In the genomic region with DNA sequence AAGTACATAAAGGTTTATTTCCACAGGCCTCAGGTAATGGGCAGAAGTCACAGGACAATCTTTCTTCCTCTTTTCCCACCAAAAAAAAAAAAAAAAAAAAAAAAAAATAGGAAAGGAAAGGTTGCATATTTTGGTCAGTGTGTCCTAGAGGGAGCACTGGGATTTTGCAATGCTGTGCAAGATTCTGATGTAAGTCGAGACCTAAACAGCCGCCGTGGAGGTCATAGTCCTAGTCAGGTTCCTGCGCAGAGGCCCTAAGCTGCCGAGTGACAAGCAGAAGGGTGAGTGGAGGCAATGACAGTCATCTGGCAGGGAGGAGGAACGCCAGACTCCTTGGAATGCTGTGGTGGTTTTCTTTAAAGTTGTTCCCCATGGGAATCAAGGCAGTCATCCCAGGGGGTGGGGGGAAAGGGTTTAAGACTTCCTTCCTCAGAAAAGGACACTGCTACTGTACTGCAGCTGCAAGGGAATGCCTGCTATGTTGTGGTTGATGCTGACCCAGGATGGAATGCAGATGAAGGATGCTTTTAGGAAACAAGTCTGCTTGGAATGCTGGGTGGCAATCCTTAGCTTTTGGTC, we compare ENCODE assay signal across 15 mouse cellular contexts. TPM values are rescaled to one million over a fixed set of nuclear protein-coding genes. Genes with fewer than 3 reads are reported as not detected.
A peak's percentile ranks its signal among the peaks of the same experiment; 100 is the strongest.
DNase-seq lines count a peak whose midpoint lies in the region; ATAC-seq and TF ChIP-seq lines count a peak whose summit lies in the region.
"Had no signal": no experiment of that assay in that cellular context is flagged by ENCODE, and none has a peak within 500 bp of the region (broad histone marks: within the 10 kb centered on the region; RNA-seq: fewer than 3 reads in every experiment).

No protein-coding gene starts in this region.

- no peaks in the 10 kb centered on the region for H3K9me3 ChIP-seq in lung, embryonic 15.5 days
- H3K9me3 ChIP-seq: embryonic facial prominence, embryonic 12.5 days; hindbrain, embryonic 15.5 days; midbrain, embryonic 10.5 days had no signal

- ATAC-seq in lung, embryonic 15.5 days (ENCODE audit: borderline replicate concordance, extremely low read depth, low FRiP score, low TSS enrichment) = peak; percentile 19; the same call in 1 of the 2 replicates
- ATAC-seq: Patski had no signal

- TF ChIP-seq POLR2A in myocyte (IDR thresholded peaks at IDR 0.05; ENCODE audit: insufficient read length, low read depth) = peak; percentile 27

- no peak overlapping the region for H3K4me3 ChIP-seq in lung, embryonic 15.5 days
- H3K4me3 ChIP-seq in myocyte = no peak overlapping the region
- H3K4me3 ChIP-seq: embryonic facial prominence, embryonic 12.5 days; hindbrain, embryonic 15.5 days; midbrain, embryonic 10.5 days had no signal

- no peaks in the 10 kb centered on the region for H3K4me1 ChIP-seq in lung, embryonic 15.5 days
- H3K4me1 ChIP-seq: embryonic facial prominence, embryonic 12.5 days; hindbrain, embryonic 15.5 days; midbrain, embryonic 10.5 days had no signal

- H3K27ac ChIP-seq in lung, embryonic 15.5 days = no peak overlapping the region
- H3K27ac ChIP-seq: embryonic facial prominence, embryonic 12.5 days; hindbrain, embryonic 15.5 days; midbrain, embryonic 10.5 days had no signal

- H3K4me2 ChIP-seq in lung, embryonic 15.5 days = no peak overlapping the region
- peak overlapping the region; percentile 14 for H3K4me2 ChIP-seq in myocyte (ENCODE audit: low read depth)
- H3K4me2 ChIP-seq: embryonic facial prominence, embryonic 12.5 days; hindbrain, embryonic 15.5 days had no signal

- no peak overlapping the region for H3ac ChIP-seq in myocyte (ENCODE audit: control insufficient read depth, insufficient read length)

- 65% methylated on average over 6 of the region's 6 CpGs for WGBS in lung, embryonic 15.5 days

- DNase-seq in kidney, postnatal 10 days = peak; percentile 49
- no peak for DNase-seq in kidney, adult 8-10 months
- DNase-seq in R1 (ENCODE audit: low read depth, low spot score) = peak; percentile 12
- DNase-seq in left cerebral cortex, adult 9 months (ENCODE audit: low spot score in 2 of 2) = no peak
- DNase-seq in adrenal gland, adult 2 months = no peak
- DNase-seq: adrenal gland, adult 8-10 months; cerebellum, adult 9-11 months; right cerebral cortex, adult 18-20 months had no signal

- H3K27me3 ChIP-seq in lung, embryonic 15.5 days = no peaks in the 10 kb centered on the region
- H3K27me3 ChIP-seq in myocyte (ENCODE audit: control insufficient read depth, insufficient read depth, insufficient read length) = no peaks in the 10 kb centered on the region
- H3K27me3 ChIP-seq: CH12.LX; embryonic facial prominence, embryonic 12.5 days; hindbrain, embryonic 15.5 days; Patski had no signal

- H3K36me3 ChIP-seq in lung, embryonic 15.5 days = peaks cover 79% of the 10 kb centered on the region
- peaks cover 76% of the 10 kb centered on the region for H3K36me3 ChIP-seq in myocyte (ENCODE audit: control insufficient read depth, insufficient read depth)

- no peak overlapping the region for H3K9ac ChIP-seq in lung, embryonic 15.5 days
- H3K9ac ChIP-seq: embryonic facial prominence, embryonic 12.5 days; hindbrain, embryonic 15.5 days had no signal

- H3K79me2 ChIP-seq in myocyte (ENCODE audit: control insufficient read depth, insufficient read depth) = no peaks in the 10 kb centered on the region

TF ChIP-seq in myocyte, 11 proteins besides CTCF, POLR2A, EP300 and RAD21:
- TF ChIP-seq E2F4 (IDR thresholded peaks at IDR 0.05; ENCODE audit: insufficient read depth) = no peak
- peak; percentile 91 for TF ChIP-seq CEBPB (IDR thresholded peaks at IDR 0.05; ENCODE audit: insufficient read depth, poor library complexity, severe bottlenecking)
- TF ChIP-seq USF1 (IDR thresholded peaks at IDR 0.05; ENCODE audit: low read depth) = no peak
- TF ChIP-seq MYOD1 (IDR thresholded peaks at IDR 0.05; ENCODE audit: control insufficient read depth in 1 of 3, insufficient read length in 2 of 3, low read depth in 2 of 3) = no peak
- no peak for TF ChIP-seq SRF (IDR thresholded peaks at IDR 0.05; ENCODE audit: control insufficient read depth, insufficient read length, low read depth)
- TF ChIP-seq POLR2AphosphoS2 (IDR thresholded peaks at IDR 0.05; ENCODE audit: insufficient read length, low read depth) = peak; percentile 67
- TF ChIP-seq TCF3 (IDR thresholded peaks at IDR 0.05; ENCODE audit: insufficient read length, low read depth) = no peak
- TF ChIP-seq MYOG (IDR thresholded peaks at IDR 0.05; ENCODE audit: control insufficient read depth in 1 of 3, insufficient read depth in 1 of 3, insufficient read length in 2 of 3, low read depth in 2 of 3) = peak in 1 of 3 experiments; percentile 6
- TF ChIP-seq MAX (IDR thresholded peaks at IDR 0.05; ENCODE audit: low read depth) = peak; percentile 55
- TF ChIP-seq TCF12 (IDR thresholded peaks at IDR 0.05; ENCODE audit: insufficient read depth, poor library complexity, severe bottlenecking) = no peak

RNA-seq across cellular contexts. Expression of a gene that starts 23.1 kb away (rescaled TPM):
- 62.1 and 73.1 TPM in 2 replicates for polyA plus RNA-seq in lung, embryonic 15.5 days (2015; fragmentation: Nextera tagmentation; extraction: Ambion mirVana)
- polyA plus RNA-seq in myocyte (2012; fragmentation: generic; extraction: Trizol) = 49.9 TPM
- 10 to 100 TPM; 69.3 to 86.3 TPM for total RNA-seq in adrenal gland, adult 2 months (2021)
- 14.2 and 17.9 TPM in 2 replicates for polyA plus RNA-seq in adrenal gland, adult 2 months (2012; rRNA removed)

RNA-seq across cellular contexts. Expression of a gene that starts 26.7 kb away (rescaled TPM):
- polyA plus RNA-seq in lung, embryonic 15.5 days (2015; fragmentation: Nextera tagmentation; extraction: Ambion mirVana) = 61.7 and 70.2 TPM in 2 replicates
- polyA plus RNA-seq in myocyte (2012; fragmentation: generic; extraction: Trizol) = 167 TPM
- 100 to 1,000 TPM; 140 to 168 TPM for total RNA-seq in adrenal gland, adult 2 months (2021)
- 28.0 and 30.0 TPM in 2 replicates for polyA plus RNA-seq in adrenal gland, adult 2 months (2012; rRNA removed)

Comparison
In these comparisons a context has a peak if more than half of its experiments do, and no peak if none do; other contexts are left out.
1. DNase-seq: peak in kidney, postnatal 10 days (single experiment) and R1 (single experiment); none in kidney, adult 8-10 months (0 of 2), left cerebral cortex, adult 9 months (0 of 2) and adrenal gland, adult 2 months (single experiment).